Mouse (Mus musculus) lung, postnatal 0 days (tissue): ENCODE measurements around the gene Olfr414. TPM values are rescaled to one million over a fixed set of nuclear protein-coding genes. Genes with fewer than 3 reads are reported as not detected.

ENCODE experiments used
- ATAC-seq: fragments of 200-750 bp; cut with Nextera tagmentation; 2 replicates; pipeline ENCODE4 v1.8.0; 2017; ENCODE audit warnings: moderate library complexity
- DNase-seq: peaks from one replicate; pipeline ENCODE4 v3.0.0-alpha.2; 2016; ENCODE audit warnings: low spot score
- H3K27ac ChIP-seq: fragments of 300-500 bp; sonication (generic); 2 replicates; pipeline ENCODE4 v1.5.1; 2014; ENCODE audit warnings: antibody characterized with exemption, mild to moderate bottlenecking, low read length, mixed read lengths
- H3K27me3 ChIP-seq: fragments of 300-500 bp; sonication (generic); replicated peaks from 2 replicates; pipeline ENCODE4 v1.6.1; 2014; ENCODE audit warnings: low read length, mixed read lengths; ENCODE audit not compliant: insufficient read depth
- H3K36me3 ChIP-seq: fragments of 300-500 bp; sonication (generic); 2 replicates; pipeline ENCODE4 v1.6.1; 2014; ENCODE audit warnings: low read length, mixed read lengths; ENCODE audit not compliant: insufficient read depth
- H3K4me1 ChIP-seq: fragments of 300-500 bp; sonication (generic); 2 replicates; pipeline ENCODE4 v1.6.1; 2014; ENCODE audit warnings: antibody characterized with exemption, low read depth, low read length, mixed read lengths; ENCODE audit not compliant: insufficient read depth
- H3K4me2 ChIP-seq: fragments of 300-500 bp; sonication (generic); replicated peaks from 2 replicates; pipeline ENCODE4 v1.6.1; 2014; ENCODE audit warnings: low read depth, mild to moderate bottlenecking, low read length, moderate library complexity, mixed read lengths
- H3K4me3 ChIP-seq: fragments of 300-500 bp; sonication (generic); 2 replicates; pipeline ENCODE4 v1.5.1; 2014; ENCODE audit warnings: low read depth, low read length
- H3K9ac ChIP-seq: fragments of 300-500 bp; sonication (generic); replicated peaks from 2 replicates; pipeline ENCODE4 v1.6.1; 2014; ENCODE audit warnings: low read depth, mild to moderate bottlenecking
- H3K9me3 ChIP-seq: fragments of 300-500 bp; sonication (generic); 2 replicates; pipeline ENCODE4 v1.6.1; 2016; ENCODE audit warnings: low read length, mixed read lengths
- CTCF ChIP-seq: IDR thresholded peaks from 2 replicates; pipeline ENCODE4 v1.5.1; 2016; ENCODE audit warnings: antibody characterized with exemption, mild to moderate bottlenecking
- EP300 ChIP-seq: IDR thresholded peaks from 2 replicates; pipeline ENCODE4 v1.6.1; 2016; ENCODE audit warnings: antibody characterized with exemption, mild to moderate bottlenecking, control low read depth
- WGBS: fragments of 180-500 bp; shearing (Covaris S2); extraction: QIAGEN DNeasy Blood & Tissue Kit; methylation state at CpG from one replicate; pipeline ENCODE4 v1.1.7; 2014; 5-methylcytosine and 5-hydroxymethylcytosine counted together
- polyA plus RNA-seq: library from polyadenylated mRNA; unstranded; fragments of >200 nt; fragmentation: Nextera tagmentation; extraction: Ambion mirVana; gene quantifications from 2 replicates; pipeline ENCODE4 v1.2.1, GENCODE M21; 2015

Gene Olfr414
- polyA plus RNA-seq, result not detected in 2 replicates

- H3K9ac ChIP-seq, result no peak within 1 kb of the TSS
- no peak within 1 kb of the TSS for H3K4me3 ChIP-seq
- DNase-seq, result no peak
- H3K4me2 ChIP-seq, result no peak within 1 kb of the TSS
- H3K9me3 ChIP-seq, result no peaks in the 10 kb centered on the region
- H3K27ac ChIP-seq, result no peak within 1 kb of the TSS
- TF ChIP-seq CTCF, result no peak
- TF ChIP-seq EP300, result no peak
- 44% methylated on average over 1 of the region's 1 CpGs for WGBS
- no peaks in the 10 kb centered on the region for H3K27me3 ChIP-seq
- no peaks in the 10 kb centered on the region for H3K4me1 ChIP-seq
- no peak for ATAC-seq
- H3K36me3 ChIP-seq, result no peaks in the 10 kb centered on the region
These were observed at the start of gene Olfr414 for GRCm38 (mm10) chr1:174423764-174424163. TSS of gene Olfr414 (plus strand) at chr1:174424064.

- H3K27me3 ChIP-seq, result no peaks in the 10 kb centered on the region
- H3K36me3 ChIP-seq, result no peaks in the 10 kb centered on the region
- 84% methylated on average over 2 of the region's 2 CpGs for WGBS
- H3K4me1 ChIP-seq, result no peaks in the 10 kb centered on the region
- ATAC-seq (no peak), DNase-seq (no peak)
- H3K27ac ChIP-seq, result no peak within 1 kb of the TSS
- no peak within 1 kb of the TSS for H3K9ac ChIP-seq
- H3K4me2 ChIP-seq, result no peak within 1 kb of the TSS
- no peak for TF ChIP-seq EP300
- TF ChIP-seq CTCF, result no peak
- H3K9me3 ChIP-seq, result no peaks in the 10 kb centered on the region
- H3K4me3 ChIP-seq, result no peak within 1 kb of the TSS
These were observed 33.1 kb upstream of the Olfr414 start, which contains the start of gene Olfr248 for GRCm38 (mm10) chr1:174390746-174391145. TSS of gene Olfr248 (plus strand) at chr1:174391046.

GRCm38 (mm10) chr1:174422959-174423358, 905 bp upstream of the Olfr414 start:
- no peak overlapping the region for H3K27ac ChIP-seq
- no peak for DNase-seq
- ATAC-seq, result no peak
- no peak overlapping the region for H3K4me2 ChIP-seq
- no peak overlapping the region for H3K4me3 ChIP-seq
- no peak overlapping the region for H3K9ac ChIP-seq
- WGBS, result 61% methylated on average over 4 of the region's 4 CpGs
- no peaks in the 10 kb centered on the region for H3K4me1 ChIP-seq
- TF ChIP-seq EP300, result no peak
- no peak for TF ChIP-seq CTCF
- no peaks in the 10 kb centered on the region for H3K9me3 ChIP-seq
- no peaks in the 10 kb centered on the region for H3K36me3 ChIP-seq
- H3K27me3 ChIP-seq, result no peaks in the 10 kb centered on the region

GRCm38 (mm10) chr1:174426180-174426986, 2.5 kb downstream of the Olfr414 start:
- TF ChIP-seq EP300 (no peak), CTCF (no peak)
- Histone ChIP-seq H3K27me3 (no peaks in the 10 kb centered on the region), H3K4me2 (no peak overlapping the region), H3K36me3 (no peaks in the 10 kb centered on the region), H3K4me1 (no peaks in the 10 kb centered on the region), H3K9me3 (no peaks in the 10 kb centered on the region), H3K27ac (no peak overlapping the region), H3K9ac (no peak overlapping the region), H3K4me3 (no peak overlapping the region)
- 46% methylated on average over 3 of the region's 3 CpGs for WGBS
- DNase-seq, result no peak
- no peak for ATAC-seq

GRCm38 (mm10) chr1:174427402-174427801, 3.5 kb downstream of the Olfr414 start:
- H3K4me3 ChIP-seq, result no peak overlapping the region
- no peaks in the 10 kb centered on the region for H3K9me3 ChIP-seq
- H3K9ac ChIP-seq, result no peak overlapping the region
- DNase-seq, result no peak
- H3K4me1 ChIP-seq, result no peaks in the 10 kb centered on the region
- H3K27me3 ChIP-seq, result no peaks in the 10 kb centered on the region
- H3K36me3 ChIP-seq, result no peaks in the 10 kb centered on the region
- no peak for ATAC-seq
- TF ChIP-seq EP300, result no peak
- no peak for TF ChIP-seq CTCF
- no peak overlapping the region for H3K27ac ChIP-seq
- H3K4me2 ChIP-seq, result no peak overlapping the region
- 78% methylated on average over 1 of the region's 1 CpGs for WGBS

GRCm38 (mm10) chr1:174428407-174428806, 4.5 kb downstream of the Olfr414 start:
- no peaks in the 10 kb centered on the region for H3K36me3 ChIP-seq
- TF ChIP-seq CTCF (no peak), EP300 (no peak)
- DNase-seq (no peak), ATAC-seq (no peak)
- H3K4me3 ChIP-seq, result no peak overlapping the region
- no peak overlapping the region for H3K27ac ChIP-seq
- H3K9me3 ChIP-seq, result no peaks in the 10 kb centered on the region
- no peaks in the 10 kb centered on the region for H3K27me3 ChIP-seq
- WGBS, result 84% methylated on average over 2 of the region's 2 CpGs
- no peak overlapping the region for H3K4me2 ChIP-seq
- no peaks in the 10 kb centered on the region for H3K4me1 ChIP-seq
- H3K9ac ChIP-seq, result no peak overlapping the region
